Mouse (Mus musculus): ENCODE measurements around the gene Nup107. TPM values are rescaled to one million over a fixed set of nuclear protein-coding genes. Genes with fewer than 3 reads are reported as not detected.

Gene Nup107
- polyA plus RNA-seq, 1 experiment from 2014 or later: 34.9 TPM

DNA sequence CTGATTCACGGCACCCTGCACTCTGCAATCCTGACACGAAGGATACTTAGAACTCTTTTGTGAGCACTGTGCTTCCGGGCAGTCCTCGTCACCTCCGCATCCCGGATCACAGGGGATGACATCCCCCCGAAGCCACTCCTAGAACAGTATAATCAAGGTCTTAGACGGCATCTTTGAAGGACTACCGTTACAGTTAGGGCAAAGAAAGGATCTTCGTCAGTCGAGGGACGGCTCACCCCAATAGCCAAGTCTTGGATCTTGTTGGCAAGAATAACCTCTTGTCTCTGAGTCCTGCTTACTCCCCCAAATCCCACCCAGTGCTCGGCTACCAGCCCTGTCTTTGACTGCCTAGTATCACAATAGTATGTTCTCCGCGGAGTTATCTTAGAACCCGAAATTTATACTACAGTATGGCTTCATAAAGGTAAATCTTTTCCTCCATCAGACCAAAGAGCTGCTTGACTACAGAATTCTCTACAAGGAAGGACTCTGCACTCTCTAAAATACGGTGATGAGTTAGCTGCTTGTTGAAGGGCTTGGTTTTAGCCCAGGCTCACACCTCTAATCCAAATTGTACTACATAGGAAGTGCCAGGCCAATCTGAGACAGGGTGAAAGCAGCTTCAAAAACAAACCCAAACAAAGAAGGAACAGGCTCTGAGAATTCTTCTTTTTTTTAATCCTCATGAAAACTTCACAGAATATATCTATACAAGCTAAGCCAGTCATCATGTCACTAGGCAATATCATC is 1.9 kb downstream of the Nup107 start:
- H3K27ac ChIP-seq: no peak overlapping the region
- WGBS: 91% methylated on average over 17 of the region's 17 CpGs
- H3K9me3 ChIP-seq (replicated peaks; ENCODE audit: low read length): no peaks in the 10 kb centered on the region
- ATAC-seq (replicated peaks; ENCODE audit: low FRiP score, low read depth): no peak
- TF ChIP-seq CTCF (IDR thresholded peaks at IDR 0.05; ENCODE audit: low read depth): no peak
- H3K36me3 ChIP-seq (ENCODE audit: insufficient read depth, low read length): peaks cover 14% of the 10 kb centered on the region; the same call in 1 of the 2 replicates
- H3K27me3 ChIP-seq (ENCODE audit: insufficient read depth, low read length): no peaks in the 10 kb centered on the region
- H3K4me2 ChIP-seq (ENCODE audit: low read length): no peak overlapping the region
- H3K9ac ChIP-seq (ENCODE audit: low read depth, low read length): no peak overlapping the region
- no peak overlapping the region for H3K4me3 ChIP-seq (replicated peaks; ENCODE audit: low read depth, low read length)
- DNase-seq (ENCODE audit: low spot score): no peak
- 0 out of 2 replicates have a peak, but pooled peaks cover 3% of the 10 kb centered on the region for H3K4me1 ChIP-seq (replicated peaks; ENCODE audit: insufficient read depth, low read length)

DNA sequence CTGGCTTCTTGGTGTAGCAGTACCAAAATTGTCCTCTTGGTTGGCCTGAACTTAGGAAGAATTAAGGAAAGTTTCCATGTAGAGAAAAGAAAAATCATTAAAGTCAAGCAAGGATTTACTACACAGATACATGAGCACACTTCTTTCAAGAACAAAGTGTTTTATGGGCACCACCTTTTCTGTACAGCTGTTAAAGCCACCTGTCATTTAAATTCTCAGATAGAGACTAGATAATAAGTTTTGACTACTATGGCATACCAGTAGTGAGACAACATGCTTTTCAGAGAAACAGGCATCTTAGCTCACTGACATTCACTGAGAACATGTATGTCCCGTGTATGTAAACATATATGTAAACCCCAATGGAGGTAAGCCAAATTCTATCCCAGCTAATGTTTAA is 2.5 kb downstream of the Nup107 start:
- ATAC-seq (replicated peaks; ENCODE audit: low FRiP score, low read depth): no peak
- DNase-seq (ENCODE audit: low spot score): no peak
- H3K4me1 ChIP-seq (replicated peaks; ENCODE audit: insufficient read depth, low read length): 0 out of 2 replicates have a peak, but pooled peaks cover 3% of the 10 kb centered on the region
- H3K9me3 ChIP-seq (replicated peaks; ENCODE audit: low read length): no peaks in the 10 kb centered on the region
- TF ChIP-seq CTCF (IDR thresholded peaks at IDR 0.05; ENCODE audit: low read depth): no peak
- WGBS: 97% methylated on average over 1 of the region's 1 CpGs
- no peak overlapping the region for H3K4me2 ChIP-seq (ENCODE audit: low read length)
- H3K27me3 ChIP-seq (ENCODE audit: insufficient read depth, low read length): no peaks in the 10 kb centered on the region
- H3K9ac ChIP-seq (ENCODE audit: low read depth, low read length): no peak overlapping the region
- peaks cover 14% of the 10 kb centered on the region; the same call in 1 of the 2 replicates for H3K36me3 ChIP-seq (ENCODE audit: insufficient read depth, low read length)
- no peak overlapping the region for H3K27ac ChIP-seq
- no peak overlapping the region for H3K4me3 ChIP-seq (replicated peaks; ENCODE audit: low read depth, low read length)

DNA sequence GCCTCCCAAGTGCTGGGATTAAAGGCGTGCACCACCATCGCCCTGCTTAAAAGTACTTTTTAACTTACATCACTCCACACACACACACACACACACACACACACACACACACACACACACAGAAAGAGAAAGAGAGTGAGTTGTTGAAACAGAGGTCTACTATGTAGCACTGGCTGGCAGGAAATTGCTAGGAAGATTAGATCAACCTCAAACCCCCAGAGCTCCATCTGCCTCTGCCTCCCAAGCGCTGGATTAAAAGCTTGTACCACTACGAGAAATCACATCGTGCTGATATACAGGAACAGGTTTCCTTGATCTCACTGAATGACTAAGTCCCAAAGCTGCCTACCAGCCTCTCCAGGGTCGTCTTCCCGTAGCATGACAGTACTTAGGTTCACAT is 7.9 kb downstream of the Nup107 start:
- H3K9me3 ChIP-seq (replicated peaks; ENCODE audit: low read length): no peaks in the 10 kb centered on the region
- no peak for TF ChIP-seq CTCF (IDR thresholded peaks at IDR 0.05; ENCODE audit: low read depth)
- no peak overlapping the region for H3K9ac ChIP-seq (ENCODE audit: low read depth, low read length)
- H3K27me3 ChIP-seq (ENCODE audit: insufficient read depth, low read length): no peaks in the 10 kb centered on the region
- WGBS: 95% methylated on average over 7 of the region's 7 CpGs
- ATAC-seq (replicated peaks; ENCODE audit: low FRiP score, low read depth): no peak
- H3K4me2 ChIP-seq (ENCODE audit: low read length): no peak overlapping the region
- no peak overlapping the region for H3K4me3 ChIP-seq (replicated peaks; ENCODE audit: low read depth, low read length)
- H3K4me1 ChIP-seq (replicated peaks; ENCODE audit: insufficient read depth, low read length): no peaks in the 10 kb centered on the region
- H3K36me3 ChIP-seq (ENCODE audit: insufficient read depth, low read length): peaks cover 35% of the 10 kb centered on the region; the same call in 1 of the 2 replicates
- no peak overlapping the region for H3K27ac ChIP-seq
- DNase-seq (ENCODE audit: low spot score): no peak

DNA sequence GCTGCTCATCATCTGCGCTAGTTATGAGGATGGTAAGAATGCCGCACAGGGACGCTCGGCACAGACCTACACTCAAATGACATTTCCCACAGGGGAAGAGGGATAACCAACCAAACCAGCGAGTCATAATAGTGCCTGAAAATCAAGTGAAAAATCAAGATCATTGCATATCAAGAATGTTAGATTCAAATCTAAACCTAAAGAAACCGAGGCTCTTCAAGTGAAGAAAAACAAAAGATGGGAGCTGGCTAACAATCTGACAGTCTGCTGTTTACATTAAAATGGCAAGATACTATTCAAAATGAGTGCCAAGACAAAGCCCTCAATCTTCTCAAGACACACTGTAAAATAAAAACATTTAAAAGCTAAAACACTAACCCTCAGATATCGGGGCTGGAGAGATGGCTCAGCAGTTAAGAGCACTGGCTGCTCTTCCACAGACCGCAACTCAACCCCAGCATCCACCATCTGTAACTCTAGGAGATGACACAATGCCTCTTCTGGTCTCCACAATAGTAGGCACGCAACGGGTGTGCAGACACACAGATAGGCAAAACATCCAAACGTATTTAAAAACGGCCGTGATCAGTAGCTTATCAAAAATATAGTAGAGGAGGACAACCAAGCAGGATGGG is 8.6 kb downstream of the Nup107 start:
- H3K4me2 ChIP-seq (ENCODE audit: low read length): no peak overlapping the region
- WGBS: 94% methylated on average over 13 of the region's 13 CpGs
- no peak overlapping the region for H3K9ac ChIP-seq (ENCODE audit: low read depth, low read length)
- ATAC-seq (replicated peaks; ENCODE audit: low FRiP score, low read depth) (no peak), DNase-seq (ENCODE audit: low spot score) (no peak)
- peaks cover 40% of the 10 kb centered on the region; the same call in 1 of the 2 replicates for H3K36me3 ChIP-seq (ENCODE audit: insufficient read depth, low read length)
- no peak overlapping the region for H3K27ac ChIP-seq
- no peaks in the 10 kb centered on the region for H3K4me1 ChIP-seq (replicated peaks; ENCODE audit: insufficient read depth, low read length)
- no peaks in the 10 kb centered on the region for H3K27me3 ChIP-seq (ENCODE audit: insufficient read depth, low read length)
- no peak overlapping the region for H3K4me3 ChIP-seq (replicated peaks; ENCODE audit: low read depth, low read length)
- no peaks in the 10 kb centered on the region for H3K9me3 ChIP-seq (replicated peaks; ENCODE audit: low read length)
- TF ChIP-seq CTCF (IDR thresholded peaks at IDR 0.05; ENCODE audit: low read depth): no peak

DNA sequence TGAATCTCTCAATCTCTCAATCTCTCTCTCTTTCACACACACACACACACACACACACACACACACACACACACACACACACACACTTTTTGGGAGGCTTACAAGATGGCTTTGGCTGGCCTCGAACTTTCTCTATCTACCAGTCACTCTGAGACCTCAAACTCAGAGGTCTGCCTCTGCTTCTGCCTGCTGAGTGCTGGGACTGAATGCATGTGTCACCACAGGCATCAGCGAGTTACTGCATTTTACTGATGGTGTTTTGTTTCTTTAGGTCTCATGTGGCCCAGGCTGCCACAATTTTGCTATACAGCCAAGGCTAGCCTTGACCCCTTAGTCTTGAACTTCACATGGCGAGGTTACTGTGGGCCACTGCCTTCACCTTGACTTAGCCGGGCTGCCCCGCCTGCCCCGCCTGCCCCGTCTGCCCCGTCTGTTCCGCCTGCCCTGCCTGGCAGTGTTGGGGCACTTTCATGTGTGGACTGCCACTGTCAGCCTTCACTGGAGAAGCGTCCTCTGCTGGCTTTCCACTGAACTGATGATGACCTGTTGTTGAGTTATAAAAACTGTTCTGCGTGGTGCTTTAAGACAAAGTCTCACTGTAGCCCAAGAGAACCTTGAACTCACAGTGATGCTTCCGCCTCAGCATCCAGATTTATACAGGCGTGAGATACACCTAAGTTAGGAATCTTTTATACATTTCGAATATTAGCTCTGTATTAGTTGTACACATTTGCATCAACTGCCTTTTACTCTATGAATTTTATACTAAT is 9.8 kb downstream of the Nup107 start:
- ATAC-seq (replicated peaks; ENCODE audit: low FRiP score, low read depth) (no peak), DNase-seq (ENCODE audit: low spot score) (no peak)
- 88% methylated on average over 14 of the region's 14 CpGs for WGBS
- no peak for TF ChIP-seq CTCF (IDR thresholded peaks at IDR 0.05; ENCODE audit: low read depth)
- Histone ChIP-seq H3K27me3 (ENCODE audit: insufficient read depth, low read length) (no peaks in the 10 kb centered on the region), H3K9ac (ENCODE audit: low read depth, low read length) (no peak overlapping the region), H3K27ac (no peak overlapping the region), H3K4me3 (replicated peaks; ENCODE audit: low read depth, low read length) (no peak overlapping the region), H3K36me3 (ENCODE audit: insufficient read depth, low read length) (peaks cover 46% of the 10 kb centered on the region; the same call in 1 of the 2 replicates), H3K4me1 (replicated peaks; ENCODE audit: insufficient read depth, low read length) (no peaks in the 10 kb centered on the region), H3K9me3 (replicated peaks; ENCODE audit: low read length) (no peaks in the 10 kb centered on the region), H3K4me2 (ENCODE audit: low read length) (no peak overlapping the region)

DNA sequence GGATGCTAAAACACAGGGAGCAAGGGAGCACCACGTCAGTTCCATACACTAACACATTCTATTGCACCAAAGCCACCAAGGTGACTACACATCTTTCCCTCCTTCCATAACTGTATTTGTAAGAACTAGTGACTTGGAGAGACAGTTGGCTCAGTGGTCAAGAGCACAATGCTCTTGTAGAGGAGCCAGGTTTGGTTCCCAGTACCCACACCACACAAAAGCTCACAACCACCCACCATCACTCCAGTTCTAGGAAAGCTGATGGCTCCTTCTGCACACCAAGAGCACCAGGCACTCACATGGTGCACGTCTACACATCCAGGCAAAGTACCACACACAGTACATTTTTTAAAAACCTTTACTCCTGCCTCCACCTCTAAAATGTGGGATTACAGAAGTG is 10.4 kb downstream of the Nup107 start:
- DNase-seq (ENCODE audit: low spot score) (no peak), ATAC-seq (replicated peaks; ENCODE audit: low FRiP score, low read depth) (no peak)
- Histone ChIP-seq H3K27me3 (ENCODE audit: insufficient read depth, low read length) (no peaks in the 10 kb centered on the region), H3K4me2 (ENCODE audit: low read length) (no peak overlapping the region), H3K4me3 (replicated peaks; ENCODE audit: low read depth, low read length) (no peak overlapping the region), H3K4me1 (replicated peaks; ENCODE audit: insufficient read depth, low read length) (no peaks in the 10 kb centered on the region), H3K9ac (ENCODE audit: low read depth, low read length) (no peak overlapping the region), H3K27ac (no peak overlapping the region), H3K36me3 (ENCODE audit: insufficient read depth, low read length) (peaks cover 48% of the 10 kb centered on the region; the same call in 1 of the 2 replicates), H3K9me3 (replicated peaks; ENCODE audit: low read length) (no peaks in the 10 kb centered on the region)
- WGBS: 91% methylated on average over 2 of the region's 2 CpGs
- TF ChIP-seq CTCF (IDR thresholded peaks at IDR 0.05; ENCODE audit: low read depth): no peak

Data from kidney, postnatal 0 days (tissue).